Mouse (Mus musculus): ENCODE measurements around the gene Card9.

DNA sequence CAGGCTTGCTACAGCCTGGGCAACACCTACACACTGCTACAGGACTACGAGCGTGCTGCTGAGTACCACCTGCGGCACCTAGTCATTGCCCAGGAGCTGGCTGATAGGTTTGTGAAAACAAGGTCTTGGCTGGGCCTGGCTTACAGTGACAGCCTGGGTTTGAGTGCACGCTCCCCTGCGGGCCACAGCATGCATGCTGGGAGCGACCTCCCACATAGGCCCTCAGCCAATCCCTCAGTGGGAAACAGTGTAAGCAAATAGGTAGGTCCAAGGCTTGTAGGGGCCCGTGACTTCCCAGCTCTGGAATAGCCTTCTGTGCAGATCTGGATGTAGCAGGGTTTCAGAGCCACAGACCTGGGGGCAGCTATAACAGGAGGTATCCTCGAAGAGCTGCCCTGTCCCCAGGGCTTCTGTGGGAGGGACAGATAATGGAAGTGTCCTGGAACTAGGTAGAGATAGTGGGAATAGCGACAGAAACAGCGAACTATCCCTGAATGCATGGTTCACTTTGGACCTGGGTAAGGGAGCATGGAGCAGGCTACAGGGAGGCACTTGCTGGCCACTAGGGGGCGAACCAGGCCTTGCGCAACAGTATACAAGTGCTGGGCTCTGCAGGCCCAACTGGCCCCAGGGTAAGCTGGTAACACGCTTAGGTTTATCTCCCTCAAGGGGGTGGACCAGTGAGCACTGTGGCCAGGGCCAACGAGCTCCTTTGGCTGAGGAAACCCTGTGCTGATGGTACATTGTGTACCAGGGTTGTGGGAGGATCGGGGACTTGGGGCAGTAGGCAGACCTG lies 35.1 kb downstream of the Card9 start:
- TF ChIP-seq CTCF (conservative IDR thresholded peaks at IDR 0.05; ENCODE audit: low read length) (peak; percentile 93), NANOG (IDR thresholded peaks at IDR 0.05; ENCODE audit: borderline replicate concordance, low read length) (no peak), POU5F1 (IDR thresholded peaks at IDR 0.05; ENCODE audit: borderline replicate concordance, low read length) (no peak)

All from E14TG2a.4 (cell line).